Mouse (Mus musculus) olfactory bulb, adult 2 months (tissue): ENCODE results near the gene Gm17359.

Source experiments
- CTCF ChIP-seq: fragments of 200-500 bp; IDR thresholded peaks from 2 replicates; pipeline ENCODE4 v1.5.1; 2012; ENCODE audit warnings: low read depth, mild to moderate bottlenecking, low read length, moderate library complexity; ENCODE audit not compliant: insufficient read depth
- POLR2A ChIP-seq: fragments of 200-500 bp; IDR thresholded peaks from 2 replicates; pipeline ENCODE4 v1.6.1; 2012; ENCODE audit warnings: mild to moderate bottlenecking, low read depth, low read length, moderate library complexity; ENCODE audit not compliant: insufficient read depth

DNA sequence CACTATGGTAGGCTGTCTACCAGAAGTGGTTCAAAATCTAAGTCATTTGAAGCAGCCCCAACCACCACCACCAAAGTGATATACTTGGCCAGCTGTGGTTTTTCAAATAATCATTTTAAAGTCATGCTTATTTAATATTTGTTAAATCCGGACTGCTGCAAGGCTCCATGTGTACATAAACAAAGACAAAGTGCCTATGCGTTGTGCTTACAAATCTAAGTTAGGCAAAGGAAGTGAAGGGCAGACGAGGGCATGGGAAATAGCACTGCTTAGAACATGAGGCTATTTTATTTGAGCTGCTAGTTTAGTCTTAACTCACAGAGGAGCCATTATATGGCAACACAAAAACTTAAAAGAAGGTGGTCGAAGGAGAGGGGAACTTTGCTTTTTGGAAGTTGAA, 43.4 kb upstream of the Gm17359 start:
- TF ChIP-seq CTCF (no peak), POLR2A (no peak)
